Mouse (Mus musculus): ENCODE results near the gene Slc44a1. TPM values are rescaled to one million over a fixed set of nuclear protein-coding genes. Genes with fewer than 3 reads are reported as not detected.

Gene Slc44a1
- polyA plus RNA-seq, 1 experiment from 2014 or later: 48.8 TPM

DNA sequence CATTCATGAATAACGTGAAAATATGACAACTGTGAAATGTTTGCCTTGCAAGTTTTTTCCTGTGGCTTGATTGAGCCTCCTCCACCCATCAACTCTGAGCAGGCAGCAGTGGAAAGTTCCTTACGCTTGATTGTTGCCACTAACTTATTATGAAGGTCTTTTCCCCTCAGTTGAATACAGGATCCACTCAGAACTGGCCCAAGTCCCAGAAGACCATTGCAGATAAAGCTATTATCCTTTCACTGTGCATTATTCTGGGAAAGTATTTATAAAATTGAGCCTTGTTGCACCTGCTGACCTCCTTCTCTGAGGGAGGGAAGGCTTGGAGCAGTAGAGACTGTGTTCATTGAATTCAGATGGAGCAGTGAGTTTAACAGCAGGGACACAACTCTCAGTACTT lies 86.2 kb downstream of the Slc44a1 start:
- H3K9ac ChIP-seq (ENCODE audit: low read depth, low read length): no peak overlapping the region
- no peak overlapping the region for H3K4me2 ChIP-seq (replicated peaks; ENCODE audit: low read depth, low read length)
- H3K36me3 ChIP-seq (ENCODE audit: control insufficient read depth, insufficient read depth, low read length): no peaks in the 10 kb centered on the region; the same call in 1 of the 2 replicates
- no peak overlapping the region for H3K27ac ChIP-seq (ENCODE audit: low read depth, low read length)
- H3K4me1 ChIP-seq (ENCODE audit: control insufficient read depth, insufficient read depth, low read length): 0 out of 2 replicates have a peak, but pooled peaks cover 3% of the 10 kb centered on the region
- H3K27me3 ChIP-seq (ENCODE audit: control insufficient read depth, insufficient read depth, low read length): no peaks in the 10 kb centered on the region
- no peak for ATAC-seq (ENCODE audit: low FRiP score, low TSS enrichment)
- 61% methylated on average over 2 of the region's 2 CpGs for WGBS
- H3K4me3 ChIP-seq (ENCODE audit: low read length): no peak overlapping the region
- H3K9me3 ChIP-seq (ENCODE audit: control insufficient read depth, low read length): no peaks in the 10 kb centered on the region

DNA sequence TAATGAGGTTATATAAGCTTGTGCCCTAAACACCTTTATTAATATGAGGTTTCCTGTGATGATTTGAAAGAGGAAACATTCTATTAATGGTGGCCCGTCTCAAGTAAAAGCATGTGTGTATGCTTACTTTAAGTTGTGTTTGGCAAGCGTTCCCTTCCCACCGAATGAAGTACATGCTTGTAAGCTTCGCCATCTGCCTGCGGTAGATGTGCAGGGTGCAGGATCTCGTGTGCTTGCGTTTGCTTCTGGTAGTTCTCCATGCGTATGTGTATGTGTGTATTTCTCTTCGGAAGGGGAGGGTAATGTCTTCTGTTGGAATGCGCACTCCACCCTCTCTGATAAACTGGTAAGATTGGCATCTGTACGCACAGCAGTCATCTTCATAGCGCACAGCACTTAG lies 95.6 kb downstream of the Slc44a1 start:
- no peak for ATAC-seq (ENCODE audit: low FRiP score, low TSS enrichment)
- 94% methylated on average over 12 of the region's 12 CpGs for WGBS
- no peak overlapping the region for H3K4me2 ChIP-seq (replicated peaks; ENCODE audit: low read depth, low read length)
- no peak overlapping the region for H3K4me3 ChIP-seq (ENCODE audit: low read length)
- H3K36me3 ChIP-seq (ENCODE audit: control insufficient read depth, insufficient read depth, low read length): no peaks in the 10 kb centered on the region
- no peaks in the 10 kb centered on the region for H3K9me3 ChIP-seq (ENCODE audit: control insufficient read depth, low read length)
- no peaks in the 10 kb centered on the region for H3K27me3 ChIP-seq (ENCODE audit: control insufficient read depth, insufficient read depth, low read length)
- H3K4me1 ChIP-seq (ENCODE audit: control insufficient read depth, insufficient read depth, low read length): no peaks in the 10 kb centered on the region
- no peak overlapping the region for H3K27ac ChIP-seq (ENCODE audit: low read depth, low read length)
- H3K9ac ChIP-seq (ENCODE audit: low read depth, low read length): no peak overlapping the region

DNA sequence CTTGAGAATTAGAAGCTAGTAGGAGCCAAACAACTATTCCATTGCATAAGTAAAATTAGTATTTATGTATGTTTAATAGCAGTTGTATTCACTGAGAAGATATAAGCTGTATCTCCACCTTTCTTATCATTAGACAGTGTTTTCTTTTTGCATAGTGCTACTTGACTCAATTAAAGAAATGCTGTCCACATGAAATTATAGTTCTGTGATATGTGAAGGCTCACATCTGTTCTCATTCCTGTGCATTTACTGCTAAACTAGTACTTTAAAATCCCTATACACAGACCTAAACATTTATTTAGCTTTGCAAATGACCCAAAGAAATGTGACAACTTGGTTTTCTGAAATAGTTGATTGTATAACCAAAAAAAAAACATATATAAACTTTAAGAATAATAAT lies 96.9 kb downstream of the Slc44a1 start:
- Histone ChIP-seq H3K27me3 (ENCODE audit: control insufficient read depth, insufficient read depth, low read length) (no peaks in the 10 kb centered on the region), H3K4me1 (ENCODE audit: control insufficient read depth, insufficient read depth, low read length) (no peaks in the 10 kb centered on the region), H3K4me3 (ENCODE audit: low read length) (no peak overlapping the region), H3K36me3 (ENCODE audit: control insufficient read depth, insufficient read depth, low read length) (peaks cover 4% of the 10 kb centered on the region; the same call in 1 of the 2 replicates), H3K27ac (ENCODE audit: low read depth, low read length) (no peak overlapping the region), H3K9ac (ENCODE audit: low read depth, low read length) (no peak overlapping the region), H3K9me3 (ENCODE audit: control insufficient read depth, low read length) (no peaks in the 10 kb centered on the region), H3K4me2 (replicated peaks; ENCODE audit: low read depth, low read length) (no peak overlapping the region)
- ATAC-seq (ENCODE audit: low FRiP score, low TSS enrichment): no peak

DNA sequence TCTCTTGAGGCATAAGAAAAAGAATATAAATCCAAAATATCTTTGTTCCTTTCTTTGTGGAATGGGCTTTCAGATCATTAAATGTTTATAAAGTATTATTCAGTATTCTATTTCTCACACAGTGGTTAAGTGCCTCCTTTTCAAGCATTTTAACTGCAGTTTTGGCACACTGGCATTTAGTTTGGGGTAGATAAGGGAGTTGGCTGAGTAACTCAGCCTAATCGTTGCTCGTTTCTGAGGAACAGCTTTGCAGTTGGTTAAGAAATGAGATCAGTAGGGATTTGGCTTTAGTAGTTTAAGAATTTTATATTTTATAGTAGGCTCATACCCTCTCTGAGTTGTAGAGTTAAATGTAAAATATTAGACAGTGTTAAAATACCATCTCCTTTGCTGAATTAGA lies 97.3 kb downstream of the Slc44a1 start:
- Histone ChIP-seq H3K4me3 (ENCODE audit: low read length) (no peak overlapping the region), H3K9ac (ENCODE audit: low read depth, low read length) (no peak overlapping the region), H3K36me3 (ENCODE audit: control insufficient read depth, insufficient read depth, low read length) (peaks cover 4% of the 10 kb centered on the region; the same call in 1 of the 2 replicates), H3K4me1 (ENCODE audit: control insufficient read depth, insufficient read depth, low read length) (no peaks in the 10 kb centered on the region), H3K9me3 (ENCODE audit: control insufficient read depth, low read length) (no peaks in the 10 kb centered on the region), H3K27ac (ENCODE audit: low read depth, low read length) (no peak overlapping the region), H3K4me2 (replicated peaks; ENCODE audit: low read depth, low read length) (no peak overlapping the region), H3K27me3 (ENCODE audit: control insufficient read depth, insufficient read depth, low read length) (no peaks in the 10 kb centered on the region)
- 78% methylated on average over 2 of the region's 2 CpGs for WGBS
- ATAC-seq (ENCODE audit: low FRiP score, low TSS enrichment): no peak

DNA sequence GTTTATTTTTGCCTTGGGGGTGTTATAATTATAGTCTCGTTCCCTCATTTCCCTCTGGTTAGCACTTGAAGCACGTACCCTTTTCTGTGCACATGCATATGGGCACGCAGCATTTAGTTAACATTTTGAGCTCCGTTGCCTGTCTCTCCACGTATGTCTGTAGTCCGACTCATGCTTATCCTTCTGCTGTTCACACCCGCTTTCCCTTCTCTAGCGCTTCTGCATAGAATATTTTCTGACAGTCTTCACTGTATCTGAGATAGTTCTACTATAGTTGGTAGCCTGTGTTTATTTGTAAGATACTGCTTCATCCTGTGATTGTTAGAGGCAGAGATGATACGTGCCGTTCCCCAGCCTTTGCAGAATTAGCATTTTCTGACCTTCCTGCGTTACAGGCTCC lies 98.4 kb downstream of the Slc44a1 start:
- Histone ChIP-seq H3K9me3 (ENCODE audit: control insufficient read depth, low read length) (no peaks in the 10 kb centered on the region), H3K4me2 (replicated peaks; ENCODE audit: low read depth, low read length) (no peak overlapping the region), H3K27ac (ENCODE audit: low read depth, low read length) (no peak overlapping the region), H3K4me1 (ENCODE audit: control insufficient read depth, insufficient read depth, low read length) (no peaks in the 10 kb centered on the region), H3K27me3 (ENCODE audit: control insufficient read depth, insufficient read depth, low read length) (no peaks in the 10 kb centered on the region), H3K36me3 (ENCODE audit: control insufficient read depth, insufficient read depth, low read length) (peaks cover 8% of the 10 kb centered on the region; the same call in 1 of the 2 replicates), H3K4me3 (ENCODE audit: low read length) (no peak overlapping the region), H3K9ac (ENCODE audit: low read depth, low read length) (no peak overlapping the region)
- 94% methylated on average over 11 of the region's 11 CpGs for WGBS
- ATAC-seq (ENCODE audit: low FRiP score, low TSS enrichment): no peak

DNA sequence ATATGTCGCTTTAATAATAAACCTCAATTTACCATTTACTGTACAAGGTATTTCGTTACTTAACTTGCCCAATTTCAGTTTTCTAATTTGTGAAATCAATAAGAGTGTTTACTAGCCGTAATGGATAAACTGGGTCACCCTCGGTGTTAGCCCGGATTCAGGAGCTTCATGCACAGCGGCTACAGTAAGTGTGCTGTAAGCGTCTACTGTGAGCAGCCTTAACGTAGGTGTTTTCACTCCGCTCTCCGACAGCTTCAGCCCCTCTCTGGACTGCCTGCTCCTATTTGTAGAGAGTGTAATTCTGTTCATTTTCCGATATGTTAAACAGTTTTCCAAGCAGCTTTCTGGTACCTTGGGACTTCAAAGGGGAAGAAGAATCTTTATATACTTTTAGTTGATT lies 99.7 kb downstream of the Slc44a1 start:
- no peak overlapping the region for H3K9ac ChIP-seq (ENCODE audit: low read depth, low read length)
- no peaks in the 10 kb centered on the region for H3K9me3 ChIP-seq (ENCODE audit: control insufficient read depth, low read length)
- H3K36me3 ChIP-seq (ENCODE audit: control insufficient read depth, insufficient read depth, low read length): peaks cover 14% of the 10 kb centered on the region
- no peak overlapping the region for H3K4me2 ChIP-seq (replicated peaks; ENCODE audit: low read depth, low read length)
- ATAC-seq (ENCODE audit: low FRiP score, low TSS enrichment): no peak
- H3K27ac ChIP-seq (ENCODE audit: low read depth, low read length): no peak overlapping the region
- H3K27me3 ChIP-seq (ENCODE audit: control insufficient read depth, insufficient read depth, low read length): no peaks in the 10 kb centered on the region
- 93% methylated on average over 11 of the region's 11 CpGs for WGBS
- H3K4me1 ChIP-seq (ENCODE audit: control insufficient read depth, insufficient read depth, low read length): no peaks in the 10 kb centered on the region
- H3K4me3 ChIP-seq (ENCODE audit: low read length): no peak overlapping the region

DNA sequence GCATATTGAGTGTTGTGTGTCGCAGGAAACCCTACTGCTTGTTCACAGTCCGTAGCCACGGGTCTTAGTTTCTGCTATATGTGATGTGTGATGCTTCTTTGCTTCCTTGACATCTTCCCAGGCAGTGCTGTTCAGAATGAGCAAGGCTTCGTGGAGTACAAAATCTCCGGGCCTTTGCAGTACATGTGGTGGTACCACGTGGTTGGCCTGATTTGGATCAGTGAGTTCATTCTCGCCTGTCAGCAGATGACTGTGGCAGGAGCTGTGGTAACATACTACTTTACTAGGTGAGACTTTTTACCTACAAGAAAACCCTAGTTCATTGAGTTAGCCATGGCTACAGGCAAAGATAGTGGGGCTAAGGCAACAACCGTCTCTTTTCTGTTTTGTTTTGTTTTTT lies 103.2 kb downstream of the Slc44a1 start:
- Histone ChIP-seq H3K36me3 (ENCODE audit: control insufficient read depth, insufficient read depth, low read length) (peaks cover 23% of the 10 kb centered on the region), H3K9ac (ENCODE audit: low read depth, low read length) (no peak overlapping the region), H3K4me1 (ENCODE audit: control insufficient read depth, insufficient read depth, low read length) (no peaks in the 10 kb centered on the region), H3K27me3 (ENCODE audit: control insufficient read depth, insufficient read depth, low read length) (no peaks in the 10 kb centered on the region), H3K27ac (ENCODE audit: low read depth, low read length) (no peak overlapping the region), H3K9me3 (ENCODE audit: control insufficient read depth, low read length) (no peaks in the 10 kb centered on the region), H3K4me3 (ENCODE audit: low read length) (no peak overlapping the region), H3K4me2 (replicated peaks; ENCODE audit: low read depth, low read length) (no peak overlapping the region)
- WGBS: 76% methylated on average over 8 of the region's 8 CpGs
- ATAC-seq (ENCODE audit: low FRiP score, low TSS enrichment): no peak

DNA sequence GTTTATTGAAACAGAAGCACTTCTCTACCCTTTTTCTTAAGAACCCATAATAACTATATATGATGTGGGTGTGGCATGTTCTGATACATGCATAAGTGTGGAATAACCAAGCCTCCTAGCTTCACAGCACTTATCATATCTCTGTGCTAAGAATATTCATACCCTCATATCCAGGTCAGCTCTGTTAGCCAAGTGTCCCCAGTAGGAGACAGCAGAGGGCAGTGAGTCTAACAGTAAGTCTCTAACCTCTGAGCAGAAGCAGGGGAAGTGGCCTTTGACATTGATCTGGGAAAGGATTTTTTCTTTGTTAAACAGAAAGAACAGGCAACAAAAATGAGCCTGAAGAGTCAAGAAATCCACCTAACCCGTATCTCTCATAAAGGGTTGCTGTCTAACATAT lies 104.7 kb downstream of the Slc44a1 start:
- Histone ChIP-seq H3K27ac (ENCODE audit: low read depth, low read length) (no peak overlapping the region), H3K4me1 (ENCODE audit: control insufficient read depth, insufficient read depth, low read length) (no peaks in the 10 kb centered on the region), H3K27me3 (ENCODE audit: control insufficient read depth, insufficient read depth, low read length) (no peaks in the 10 kb centered on the region), H3K4me3 (ENCODE audit: low read length) (no peak overlapping the region), H3K4me2 (replicated peaks; ENCODE audit: low read depth, low read length) (no peak overlapping the region), H3K36me3 (ENCODE audit: control insufficient read depth, insufficient read depth, low read length) (peaks cover 23% of the 10 kb centered on the region), H3K9me3 (ENCODE audit: control insufficient read depth, low read length) (no peaks in the 10 kb centered on the region), H3K9ac (ENCODE audit: low read depth, low read length) (no peak overlapping the region)
- ATAC-seq (ENCODE audit: low FRiP score, low TSS enrichment): no peak
- WGBS: 73% methylated on average over 1 of the region's 1 CpGs

DNA sequence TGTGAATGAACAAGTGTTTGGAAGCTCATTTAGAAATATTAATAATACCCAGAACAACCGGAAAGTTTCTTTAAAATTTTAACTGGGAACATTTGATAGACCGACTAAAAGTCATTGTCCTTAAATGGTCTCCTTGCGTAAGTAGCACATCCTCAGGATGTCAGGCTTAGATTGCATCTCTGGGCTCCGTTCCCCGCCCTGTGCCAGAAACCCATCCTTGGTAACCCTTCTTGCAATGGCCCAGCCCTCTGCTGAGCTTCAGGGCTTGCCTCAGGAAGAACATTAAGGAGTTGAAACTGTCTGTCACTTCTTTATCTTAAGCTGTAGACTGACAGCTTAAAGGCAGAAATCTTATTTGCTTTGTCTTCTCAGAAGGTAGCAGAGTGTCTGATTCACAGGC lies 107.2 kb downstream of the Slc44a1 start:
- no peaks in the 10 kb centered on the region for H3K27me3 ChIP-seq (ENCODE audit: control insufficient read depth, insufficient read depth, low read length)
- H3K4me1 ChIP-seq (ENCODE audit: control insufficient read depth, insufficient read depth, low read length): no peaks in the 10 kb centered on the region
- peaks cover 19% of the 10 kb centered on the region for H3K36me3 ChIP-seq (ENCODE audit: control insufficient read depth, insufficient read depth, low read length)
- H3K4me2 ChIP-seq (replicated peaks; ENCODE audit: low read depth, low read length): no peak overlapping the region
- no peak overlapping the region for H3K4me3 ChIP-seq (ENCODE audit: low read length)
- no peak overlapping the region for H3K27ac ChIP-seq (ENCODE audit: low read depth, low read length)
- ATAC-seq (ENCODE audit: low FRiP score, low TSS enrichment): no peak
- no peaks in the 10 kb centered on the region for H3K9me3 ChIP-seq (ENCODE audit: control insufficient read depth, low read length)
- 97% methylated on average over 5 of the region's 5 CpGs for WGBS
- no peak overlapping the region for H3K9ac ChIP-seq (ENCODE audit: low read depth, low read length)

DNA sequence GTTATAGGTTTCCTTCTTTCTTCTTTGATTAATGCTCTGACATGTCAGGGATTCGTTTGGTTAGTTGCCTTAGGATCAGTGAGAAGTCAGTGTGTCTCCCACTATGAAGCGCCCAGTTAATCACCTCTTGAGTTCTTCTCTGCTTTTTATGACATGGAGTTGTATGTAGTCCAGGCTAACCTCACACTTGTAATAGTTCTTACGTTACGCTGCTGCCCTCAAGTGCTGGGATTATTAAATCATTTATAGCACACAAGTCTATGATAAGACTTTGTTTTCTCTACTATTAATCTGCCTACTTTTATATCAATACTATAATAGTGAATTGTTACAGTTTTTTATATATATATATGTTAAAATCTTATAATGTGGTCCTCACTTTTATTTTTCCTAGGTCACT lies 109.2 kb downstream of the Slc44a1 start:
- ATAC-seq (ENCODE audit: low FRiP score, low TSS enrichment): no peak
- 58% methylated on average over 4 of the region's 4 CpGs for WGBS
- no peak overlapping the region for H3K9ac ChIP-seq (ENCODE audit: low read depth, low read length)
- peaks cover 15% of the 10 kb centered on the region for H3K36me3 ChIP-seq (ENCODE audit: control insufficient read depth, insufficient read depth, low read length)
- H3K4me2 ChIP-seq (replicated peaks; ENCODE audit: low read depth, low read length): no peak overlapping the region
- H3K4me3 ChIP-seq (ENCODE audit: low read length): no peak overlapping the region
- H3K4me1 ChIP-seq (ENCODE audit: control insufficient read depth, insufficient read depth, low read length): no peaks in the 10 kb centered on the region
- H3K9me3 ChIP-seq (ENCODE audit: control insufficient read depth, low read length): no peaks in the 10 kb centered on the region
- H3K27me3 ChIP-seq (ENCODE audit: control insufficient read depth, insufficient read depth, low read length): no peaks in the 10 kb centered on the region
- no peak overlapping the region for H3K27ac ChIP-seq (ENCODE audit: low read depth, low read length)

All from kidney, embryonic 14.5 days (tissue).